Mouse (Mus musculus) heart, embryonic 13.5 days (tissue): ENCODE data around the gene Sik2. TPM values are rescaled to one million over a fixed set of nuclear protein-coding genes. Genes with fewer than 3 reads are reported as not detected.
A peak's percentile ranks its signal among the peaks of the same experiment; 100 is the strongest.

ENCODE experiments used
- ATAC-seq: fragments of 200-750 bp; cut with Nextera tagmentation; 2 replicates; pipeline ENCODE4 v1.8.0; 2017; ENCODE audit warnings: moderate TSS enrichment; ENCODE audit not compliant: insufficient number of reproducible peaks, low FRiP score, low TSS enrichment; ENCODE audit errors: extremely low read depth
- H3K27ac ChIP-seq: fragments of 300-500 bp; sonication (generic); replicated peaks from 2 replicates; pipeline ENCODE4 v1.5.1; 2015; ENCODE audit warnings: moderate library complexity, mild to moderate bottlenecking, inconsistent platforms
- H3K27me3 ChIP-seq: fragments of 300-500 bp; sonication (generic); replicated peaks from 2 replicates; pipeline ENCODE4 v1.6.1; 2015; ENCODE audit warnings: mild to moderate bottlenecking, inconsistent platforms
- H3K36me3 ChIP-seq: fragments of 300-500 bp; sonication (generic); 2 replicates; pipeline ENCODE4 v1.6.1; 2015; ENCODE audit warnings: mild to moderate bottlenecking, inconsistent platforms
- H3K4me1 ChIP-seq: fragments of 300-500 bp; sonication (generic); 2 replicates; pipeline ENCODE4 v1.6.1; 2015; ENCODE audit warnings: inconsistent platforms
- H3K4me2 ChIP-seq: fragments of 300-500 bp; sonication (generic); 2 replicates; pipeline ENCODE4 v1.6.1; 2015; ENCODE audit warnings: inconsistent platforms, mild to moderate bottlenecking, moderate library complexity
- H3K4me3 ChIP-seq: fragments of 300-500 bp; sonication (generic); 2 replicates; pipeline ENCODE4 v1.5.1; 2015; ENCODE audit warnings: moderate library complexity, mild to moderate bottlenecking, inconsistent platforms
- H3K9ac ChIP-seq: fragments of 300-500 bp; sonication (generic); 2 replicates; pipeline ENCODE4 v1.6.1; 2015; ENCODE audit warnings: inconsistent platforms, mild to moderate bottlenecking, moderate library complexity
- H3K9me3 ChIP-seq: fragments of 300-500 bp; sonication (generic); 2 replicates; pipeline ENCODE4 v1.6.1; 2016; ENCODE audit warnings: inconsistent platforms
- WGBS: fragments of 180-500 bp; shearing (Covaris S2); methylation state at CpG from one replicate; pipeline ENCODE4 v1.1.7; 2015; ENCODE audit warnings: mixed read lengths; 5-methylcytosine and 5-hydroxymethylcytosine counted together
- polyA plus RNA-seq: library from polyadenylated mRNA; unstranded; fragments of >200 nt; fragmentation: Nextera tagmentation; extraction: Ambion mirVana; gene quantifications from 2 replicates; pipeline ENCODE4 v1.2.1, GENCODE M21; 2015

Gene Sik2
- polyA plus RNA-seq, 1 experiment from 2014 or later: 13.4 TPM

DNA sequence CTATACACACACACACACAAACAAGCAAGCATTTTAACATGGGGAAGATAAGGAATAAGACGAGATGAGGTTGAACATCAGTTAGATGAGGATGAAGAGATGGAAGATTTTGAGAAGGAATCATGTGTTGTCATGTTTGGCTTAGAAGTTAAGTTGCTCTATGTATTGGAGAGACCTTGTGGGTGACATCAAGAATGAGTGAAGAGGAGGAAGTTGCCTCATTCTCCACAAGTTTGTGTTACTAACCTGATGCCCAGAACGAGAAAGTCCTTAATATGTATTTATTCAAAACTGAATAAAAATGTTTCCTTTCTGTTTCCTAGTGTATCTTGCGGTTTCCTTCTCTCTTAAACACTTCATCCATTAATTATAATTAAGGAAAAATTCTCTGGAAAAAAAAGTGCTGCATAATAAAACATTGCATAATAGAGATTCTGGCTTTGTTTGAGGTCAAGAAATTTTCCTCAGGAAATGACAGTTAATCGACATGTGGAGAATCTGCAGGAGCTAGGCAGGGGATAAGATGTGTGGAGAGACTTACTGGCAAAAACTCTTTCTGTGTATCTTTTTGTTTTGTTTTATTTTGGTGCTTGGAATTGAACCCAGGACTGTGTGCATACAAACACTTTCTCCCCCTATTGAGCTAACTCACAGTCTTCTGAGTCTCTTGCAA, 12.4 kb upstream of the Sik2 start:
- peaks cover 7% of the 10 kb centered on the region; the same call in 1 of the 2 replicates for H3K4me1 ChIP-seq
- no peaks in the 10 kb centered on the region for H3K27me3 ChIP-seq
- ATAC-seq: no peak
- H3K9me3 ChIP-seq: no peaks in the 10 kb centered on the region
- no peak overlapping the region for H3K9ac ChIP-seq
- no peak overlapping the region for H3K4me3 ChIP-seq
- 79% methylated on average over 4 of the region's 4 CpGs for WGBS
- H3K4me2 ChIP-seq: no peak overlapping the region
- H3K27ac ChIP-seq: no peak overlapping the region
- no peaks in the 10 kb centered on the region for H3K36me3 ChIP-seq

- WGBS: 46% methylated on average over 3 of the region's 3 CpGs
- no peak overlapping the region for H3K9ac ChIP-seq
- H3K4me3 ChIP-seq: no peak overlapping the region
- no peak for ATAC-seq
- no peaks in the 10 kb centered on the region for H3K9me3 ChIP-seq
- no peak overlapping the region for H3K4me2 ChIP-seq
- H3K27me3 ChIP-seq: no peaks in the 10 kb centered on the region
- peaks cover 14% of the 10 kb centered on the region for H3K4me1 ChIP-seq
- H3K27ac ChIP-seq: no peak overlapping the region
- no peaks in the 10 kb centered on the region for H3K36me3 ChIP-seq
Measured at GRCm38 (mm10) chr9:51020351-51020750, 11.5 kb upstream of the Sik2 start.

DNA sequence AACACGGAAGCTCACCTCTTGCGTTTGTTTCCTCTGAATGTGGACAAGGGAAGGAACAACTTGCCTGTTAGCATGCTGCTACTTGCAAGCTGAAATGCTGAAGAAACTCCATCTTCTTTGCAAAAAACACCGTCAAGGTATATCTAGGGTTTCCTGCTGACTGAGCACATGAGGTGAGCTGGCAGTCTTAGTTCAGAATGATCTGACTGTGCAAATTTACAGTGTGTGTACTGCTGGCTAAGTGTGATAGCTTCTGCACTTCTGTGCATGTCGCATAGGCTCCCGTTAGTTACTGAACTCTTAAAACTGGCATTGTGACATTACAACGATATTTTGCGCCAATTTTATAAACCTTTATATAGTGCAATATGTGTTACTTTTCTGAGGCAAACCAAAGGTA, 10.8 kb upstream of the Sik2 start:
- Histone ChIP-seq H3K27me3 (no peaks in the 10 kb centered on the region), H3K9me3 (no peaks in the 10 kb centered on the region), H3K4me2 (no peak overlapping the region), H3K4me3 (no peak overlapping the region), H3K27ac (no peak overlapping the region), H3K9ac (no peak overlapping the region), H3K4me1 (peaks cover 14% of the 10 kb centered on the region), H3K36me3 (no peaks in the 10 kb centered on the region)
- WGBS: 70% methylated on average over 7 of the region's 7 CpGs
- no peak for ATAC-seq

GRCm38 (mm10) chr9:51015732-51016131, 6.9 kb upstream of the Sik2 start:
- H3K27ac ChIP-seq: no peak overlapping the region
- H3K4me1 ChIP-seq: peaks cover 12% of the 10 kb centered on the region
- H3K27me3 ChIP-seq: no peaks in the 10 kb centered on the region
- no peaks in the 10 kb centered on the region for H3K9me3 ChIP-seq
- H3K4me2 ChIP-seq: no peak overlapping the region
- WGBS: 14% methylated on average over 4 of the region's 4 CpGs
- H3K9ac ChIP-seq: no peak overlapping the region
- H3K4me3 ChIP-seq: no peak overlapping the region
- H3K36me3 ChIP-seq: no peaks in the 10 kb centered on the region
- ATAC-seq: no peak

GRCm38 (mm10) chr9:51013644-51014043, 4.8 kb upstream of the Sik2 start:
- H3K4me3 ChIP-seq: no peak overlapping the region
- no peak for ATAC-seq
- no peaks in the 10 kb centered on the region for H3K9me3 ChIP-seq
- no peak overlapping the region for H3K9ac ChIP-seq
- no peak overlapping the region for H3K4me2 ChIP-seq
- H3K4me1 ChIP-seq: peaks cover 11% of the 10 kb centered on the region
- no peak overlapping the region for H3K27ac ChIP-seq
- H3K27me3 ChIP-seq: no peaks in the 10 kb centered on the region
- WGBS: 66% methylated on average over 1 of the region's 1 CpGs
- H3K36me3 ChIP-seq: no peaks in the 10 kb centered on the region

DNA sequence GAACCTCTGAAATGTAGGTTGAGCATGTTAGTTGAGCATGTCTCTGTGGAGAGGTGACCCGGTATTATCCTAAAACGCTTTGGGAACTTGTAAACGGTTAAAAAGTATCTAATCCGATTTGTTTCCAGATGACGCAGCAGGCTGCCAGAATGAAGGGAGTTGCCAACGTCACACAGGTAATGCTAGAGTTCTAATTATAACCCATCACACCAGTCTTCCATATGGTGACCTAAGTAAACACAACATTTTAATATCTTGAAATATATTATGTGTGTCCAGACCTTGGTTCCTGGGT, 730 bp upstream of the Sik2 start:
- ATAC-seq: no peak
- Histone ChIP-seq H3K4me2 (peak overlapping the region; percentile 77), H3K9ac (peak overlapping the region; percentile 75), H3K36me3 (no peaks in the 10 kb centered on the region), H3K27ac (no peak overlapping the region), H3K9me3 (no peaks in the 10 kb centered on the region), H3K4me3 (peak overlapping the region; percentile 92), H3K27me3 (no peaks in the 10 kb centered on the region), H3K4me1 (peaks cover 19% of the 10 kb centered on the region)
- 4% methylated on average over 6 of the region's 6 CpGs for WGBS

DNA sequence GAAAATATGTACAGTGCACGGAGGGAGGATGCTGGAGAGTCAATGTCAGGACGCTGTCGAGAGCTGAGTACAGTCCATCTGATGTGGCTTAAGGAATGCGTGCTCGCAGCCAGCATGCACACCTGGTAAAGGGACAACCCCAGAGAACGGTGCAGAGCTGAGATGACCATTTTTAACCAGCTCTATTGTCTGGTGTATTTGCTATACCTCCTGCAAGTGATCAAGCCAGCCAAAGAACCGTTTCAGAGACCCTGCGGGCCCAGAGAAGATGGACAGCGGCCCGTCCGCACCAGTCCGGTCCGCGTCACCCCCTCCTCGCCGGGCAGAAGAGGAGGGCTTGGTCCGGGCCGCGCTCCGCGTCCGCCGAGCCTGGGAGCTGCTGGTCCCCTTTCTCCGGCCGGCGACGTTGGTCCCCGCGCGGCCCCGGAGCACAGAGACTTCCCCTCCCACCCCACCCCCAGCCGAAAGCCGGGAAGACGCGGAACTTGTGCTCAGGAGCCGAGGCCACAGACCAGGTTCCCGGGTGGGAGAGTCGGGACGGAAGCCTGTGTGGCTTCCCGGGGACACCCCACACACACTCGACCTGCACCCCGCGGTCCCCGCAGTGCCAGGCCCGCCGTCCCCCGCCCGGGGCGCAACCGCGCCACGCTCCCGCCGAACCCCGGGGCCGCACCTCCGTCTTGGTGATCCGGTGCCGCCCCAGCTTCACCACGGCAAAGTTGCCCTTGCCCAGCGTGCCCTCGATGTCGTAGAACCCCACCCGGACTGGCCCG, 619 bp downstream of the Sik2 start:
- Histone ChIP-seq H3K27me3 (no peaks in the 10 kb centered on the region), H3K4me2 (peak overlapping the region; percentile 89), H3K9me3 (no peaks in the 10 kb centered on the region), H3K4me1 (peaks cover 21% of the 10 kb centered on the region), H3K9ac (peak overlapping the region; percentile 96), H3K27ac (peak overlapping the region; percentile 91), H3K4me3 (peak overlapping the region; percentile 92), H3K36me3 (no peaks in the 10 kb centered on the region)
- WGBS: under 1% methylated on average over 57 of the region's 65 CpGs
- ATAC-seq: peak; percentile 51

GRCm38 (mm10) chr9:51007726-51008067, 1.2 kb downstream of the Sik2 start:
- Histone ChIP-seq H3K4me2 (peak overlapping the region; percentile 89), H3K4me1 (peaks cover 21% of the 10 kb centered on the region), H3K27ac (peak overlapping the region; percentile 91), H3K4me3 (peak overlapping the region; percentile 92), H3K36me3 (no peaks in the 10 kb centered on the region), H3K9ac (peak overlapping the region; percentile 96), H3K9me3 (no peaks in the 10 kb centered on the region), H3K27me3 (no peaks in the 10 kb centered on the region)
- no peak for ATAC-seq
- 15% methylated on average over 10 of the region's 10 CpGs for WGBS

GRCm38 (mm10) chr9:51006846-51007245, 2.0 kb downstream of the Sik2 start:
- Histone ChIP-seq H3K9ac (no peak overlapping the region), H3K36me3 (no peaks in the 10 kb centered on the region), H3K4me1 (peaks cover 21% of the 10 kb centered on the region), H3K9me3 (no peaks in the 10 kb centered on the region), H3K4me3 (peak overlapping the region; percentile 92), H3K27ac (no peak overlapping the region), H3K4me2 (peak overlapping the region; percentile 89), H3K27me3 (no peaks in the 10 kb centered on the region)
- ATAC-seq: no peak
- WGBS: 3% methylated on average over 4 of the region's 4 CpGs

DNA sequence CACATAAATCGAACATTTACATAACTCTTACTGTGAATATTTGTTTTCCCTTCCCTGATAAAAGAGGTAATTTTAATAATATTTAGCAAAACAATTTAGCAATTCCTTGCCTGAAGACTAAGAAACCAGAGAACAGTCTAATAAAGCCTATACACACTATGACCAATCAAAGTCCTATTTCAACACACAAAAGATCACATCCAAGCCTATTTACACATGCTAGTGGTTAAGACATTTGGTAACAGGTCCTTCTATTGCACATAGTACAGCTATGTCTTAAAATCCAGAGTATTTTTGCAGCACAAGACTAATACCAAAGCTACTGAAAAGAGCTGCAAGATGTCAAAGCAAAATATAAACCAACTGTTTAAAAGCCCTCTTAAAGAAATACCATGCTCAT, 4.8 kb downstream of the Sik2 start:
- Histone ChIP-seq H3K27ac (no peak overlapping the region), H3K4me1 (peaks cover 17% of the 10 kb centered on the region), H3K27me3 (no peaks in the 10 kb centered on the region), H3K9me3 (no peaks in the 10 kb centered on the region), H3K4me2 (no peak overlapping the region), H3K9ac (no peak overlapping the region), H3K36me3 (peaks cover 9% of the 10 kb centered on the region), H3K4me3 (no peak overlapping the region)
- ATAC-seq: no peak
- 83% methylated on average over 1 of the region's 1 CpGs for WGBS

GRCm38 (mm10) chr9:50986677-50987076, 22.2 kb downstream of the Sik2 start:
- H3K4me1 ChIP-seq: no peaks in the 10 kb centered on the region
- no peak overlapping the region for H3K27ac ChIP-seq
- H3K4me3 ChIP-seq: no peak overlapping the region
- no peak overlapping the region for H3K4me2 ChIP-seq
- H3K27me3 ChIP-seq: no peaks in the 10 kb centered on the region
- H3K36me3 ChIP-seq: 0 out of 2 replicates have a peak, but pooled peaks cover 8% of the 10 kb centered on the region
- no peak for ATAC-seq
- no peaks in the 10 kb centered on the region for H3K9me3 ChIP-seq
- H3K9ac ChIP-seq: no peak overlapping the region

DNA sequence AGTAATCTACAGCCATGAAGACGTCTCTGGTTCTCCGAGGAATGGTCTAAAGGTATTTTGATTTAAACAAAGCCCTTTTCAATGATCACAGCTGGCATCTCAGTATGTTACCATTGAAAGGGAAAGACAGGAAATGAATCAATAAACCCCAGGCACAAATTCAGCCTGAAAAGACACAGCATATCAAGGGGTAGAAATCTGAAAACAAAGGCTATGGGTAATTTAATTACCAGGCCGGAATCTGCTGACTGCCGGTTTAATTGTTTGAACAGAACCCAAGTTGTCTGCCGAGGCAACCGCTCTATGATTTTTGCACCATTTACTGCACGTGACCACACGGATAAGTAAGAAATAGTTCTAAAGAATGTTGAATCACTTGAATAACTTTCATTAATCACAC, 22.8 kb downstream of the Sik2 start:
- no peak for ATAC-seq
- Histone ChIP-seq H3K36me3 (0 out of 2 replicates have a peak, but pooled peaks cover 6% of the 10 kb centered on the region), H3K9ac (no peak overlapping the region), H3K27ac (no peak overlapping the region), H3K4me2 (no peak overlapping the region), H3K4me3 (no peak overlapping the region), H3K4me1 (no peaks in the 10 kb centered on the region), H3K9me3 (no peaks in the 10 kb centered on the region), H3K27me3 (no peaks in the 10 kb centered on the region)
- 52% methylated on average over 8 of the region's 8 CpGs for WGBS
